ENCODE assay signal across 7 mouse cellular contexts in the genomic region with DNA sequence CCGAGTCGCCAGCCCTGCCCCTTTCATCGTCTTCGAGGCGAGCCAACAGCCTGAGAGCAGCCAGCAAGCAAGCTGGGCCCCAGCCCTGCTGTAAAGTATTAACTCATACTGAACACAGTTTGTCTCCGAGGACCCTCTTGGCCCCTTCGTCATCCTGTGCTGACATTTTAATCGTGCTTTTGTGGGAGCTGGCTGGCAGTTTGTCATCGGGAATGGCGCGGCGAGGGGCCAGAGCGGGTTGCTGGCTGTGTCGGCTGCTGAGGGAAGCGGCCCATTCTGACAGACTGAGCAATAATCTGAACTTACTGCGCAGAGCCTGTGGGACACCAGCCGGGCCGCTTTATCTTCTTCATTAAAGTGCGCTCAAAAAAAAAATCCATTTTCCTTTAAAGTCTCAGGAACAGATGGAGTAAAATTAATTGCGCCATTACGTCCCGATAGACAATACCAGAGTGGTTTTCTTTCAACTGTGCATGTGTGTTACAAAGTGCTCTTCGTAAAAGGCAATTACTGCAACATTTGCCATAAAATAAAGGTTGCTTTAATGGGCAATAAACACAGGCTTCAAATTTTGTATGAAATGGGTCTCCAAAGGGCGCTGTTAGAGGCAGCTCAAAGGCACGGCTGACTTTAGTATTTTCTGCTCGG.
A peak's percentile ranks its signal among the peaks of the same experiment; 100 is the strongest.
DNase-seq lines count a peak whose midpoint lies in the region; ATAC-seq and TF ChIP-seq lines count a peak whose summit lies in the region.

No protein-coding gene starts in this region.

- 0 out of 2 replicates have a peak overlapping the region, but pooled peaks have one; percentile 21 for H3K4me2 ChIP-seq in intestine, postnatal 0 days (replicated peaks; ENCODE audit: low read depth)

- no peaks in the 10 kb centered on the region for H3K9me3 ChIP-seq in intestine, postnatal 0 days (ENCODE audit: control insufficient read depth)

- H3K4me1 ChIP-seq in intestine, postnatal 0 days (replicated peaks; ENCODE audit: control insufficient read depth, insufficient read depth, low read length): no peaks in the 10 kb centered on the region; the same call in 1 of the 2 replicates

- TF ChIP-seq CTCF in intestine, postnatal 0 days (IDR thresholded peaks at IDR 0.05; ENCODE audit: low read depth): no peak

- H3K4me3 ChIP-seq in intestine, postnatal 0 days (ENCODE audit: low read depth, low read length): no peak overlapping the region

- no peak for ATAC-seq in intestine, postnatal 0 days
- ATAC-seq in megakaryocyte, adult 5-6 weeks (ENCODE audit: poor library complexity, severe bottlenecking): no peak

- DNase-seq in lung, postnatal 4 days: peak; percentile 10 to 38
- no peak for DNase-seq in lung, postnatal 14 days
- peak; percentile 38 to 54 for DNase-seq in heart, adult 18-20 months
- DNase-seq in yolk sac, embryonic 10.5 days (ENCODE audit: low spot score): peak; percentile 32
- no peak for DNase-seq in spleen, postnatal 36 days (ENCODE audit: low spot score in 2 of 2)

- no peaks in the 10 kb centered on the region for H3K36me3 ChIP-seq in intestine, postnatal 0 days (ENCODE audit: control insufficient read depth, insufficient read depth)

- H3K9ac ChIP-seq in intestine, postnatal 0 days (ENCODE audit: low read depth, low read length): no peak overlapping the region

- H3K27me3 ChIP-seq in intestine, postnatal 0 days (replicated peaks; ENCODE audit: control insufficient read depth, insufficient read depth, low read length): no peaks in the 10 kb centered on the region

- 41% methylated on average over 26 of the region's 26 CpGs for WGBS in intestine, postnatal 0 days

- no peak overlapping the region for H3K27ac ChIP-seq in intestine, postnatal 0 days (ENCODE audit: low read depth, low read length)

Comparison
In these comparisons a context has a peak if more than half of its experiments do, and no peak if none do; other contexts are left out.
1. DNase-seq: peak in lung, postnatal 4 days (2 of 2), heart, adult 18-20 months (2 of 2) and yolk sac, embryonic 10.5 days (single experiment); none in lung, postnatal 14 days (single experiment) and spleen, postnatal 36 days (0 of 2).